Mouse (Mus musculus) liver, embryonic 15.5 days (tissue): ENCODE measurements around the gene Zfp592. TPM values are rescaled to one million over a fixed set of nuclear protein-coding genes. Genes with fewer than 3 reads are reported as not detected.

ENCODE experiments used
- ATAC-seq: fragments of 200-750 bp; cut with Nextera tagmentation; 2 replicates; pipeline ENCODE4 v1.8.0; 2017; ENCODE audit warnings: moderate number of reproducible peaks, mild to moderate bottlenecking, moderate library complexity; ENCODE audit not compliant: insufficient read depth
- H3K27ac ChIP-seq: fragments of 300-500 bp; sonication (generic); replicated peaks from 2 replicates; pipeline ENCODE4 v1.5.1; 2015; ENCODE audit warnings: mild to moderate bottlenecking, inconsistent platforms
- H3K27me3 ChIP-seq: fragments of 300-500 bp; sonication (generic); 2 replicates; pipeline ENCODE4 v1.6.1; 2015; ENCODE audit warnings: mild to moderate bottlenecking, inconsistent platforms
- H3K36me3 ChIP-seq: fragments of 300-500 bp; sonication (generic); replicated peaks from 2 replicates; pipeline ENCODE4 v1.6.1; 2015; ENCODE audit warnings: moderate library complexity, mild to moderate bottlenecking, inconsistent platforms
- H3K4me1 ChIP-seq: fragments of 300-500 bp; sonication (generic); replicated peaks from 2 replicates; pipeline ENCODE4 v1.6.1; 2015; ENCODE audit warnings: inconsistent platforms
- H3K4me2 ChIP-seq: fragments of 300-500 bp; sonication (generic); 2 replicates; pipeline ENCODE4 v1.6.1; 2015; ENCODE audit warnings: moderate library complexity, mild to moderate bottlenecking, inconsistent platforms
- H3K4me3 ChIP-seq: fragments of 300-500 bp; sonication (generic); replicated peaks from 2 replicates; pipeline ENCODE4 v1.5.1; 2015; ENCODE audit warnings: mild to moderate bottlenecking, inconsistent platforms
- H3K9ac ChIP-seq: fragments of 300-500 bp; sonication (generic); 2 replicates; pipeline ENCODE4 v1.6.1; 2015; ENCODE audit warnings: moderate library complexity, mild to moderate bottlenecking, inconsistent platforms
- H3K9me3 ChIP-seq: fragments of 300-500 bp; sonication (generic); replicated peaks from 2 replicates; pipeline ENCODE4 v1.6.1; 2016; ENCODE audit warnings: inconsistent platforms
- WGBS: fragments of 180-500 bp; shearing (Covaris S2); methylation state at CpG from one replicate; pipeline ENCODE4 v1.1.7; 2015; ENCODE audit warnings: mixed read lengths; ENCODE audit not compliant: insufficient replicate concordance; 5-methylcytosine and 5-hydroxymethylcytosine counted together
- polyA plus RNA-seq: library from polyadenylated mRNA; unstranded; fragments of >200 nt; fragmentation: Nextera tagmentation; extraction: Ambion mirVana; gene quantifications from 2 replicates; pipeline ENCODE4 v1.2.1, GENCODE M21; 2015

Zfp592 gene
- polyA plus RNA-seq, 1 experiment from 2014 or later: 5.5 TPM

DNA sequence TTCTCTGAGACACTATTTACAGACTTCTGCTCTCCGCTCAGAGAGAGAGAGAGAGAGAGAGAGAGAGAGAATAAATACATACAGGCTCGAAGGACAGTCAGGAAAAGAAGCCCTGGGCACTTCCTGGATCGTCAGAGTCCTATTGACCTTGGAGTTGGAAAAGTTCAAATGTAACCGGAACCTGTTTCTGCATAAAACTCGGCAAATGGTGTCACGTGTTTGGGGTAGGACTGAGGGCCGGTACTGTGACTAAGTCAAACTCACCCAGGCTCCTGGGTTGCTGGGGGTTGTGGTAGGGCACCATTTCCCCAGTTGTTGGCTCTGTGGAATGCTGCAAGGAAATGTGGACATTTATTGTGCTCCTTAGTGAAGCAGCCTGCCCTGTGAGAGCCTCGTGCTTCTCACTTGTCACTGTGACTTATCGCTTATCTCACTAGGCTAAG, 65.3 kb downstream of the Zfp592 start:
- H3K4me2 ChIP-seq: peak overlapping the region; percentile 79
- no peak overlapping the region for H3K27ac ChIP-seq
- no peaks in the 10 kb centered on the region for H3K36me3 ChIP-seq
- no peak for ATAC-seq
- H3K9ac ChIP-seq: no peak overlapping the region
- H3K4me1 ChIP-seq: peaks cover 31% of the 10 kb centered on the region
- H3K27me3 ChIP-seq: no peaks in the 10 kb centered on the region; the same call in 1 of the 2 replicates
- no peaks in the 10 kb centered on the region for H3K9me3 ChIP-seq
- H3K4me3 ChIP-seq: 0 out of 2 replicates have a peak overlapping the region, but pooled peaks have one; percentile 1
- WGBS: 23% methylated on average over 9 of the region's 9 CpGs

DNA sequence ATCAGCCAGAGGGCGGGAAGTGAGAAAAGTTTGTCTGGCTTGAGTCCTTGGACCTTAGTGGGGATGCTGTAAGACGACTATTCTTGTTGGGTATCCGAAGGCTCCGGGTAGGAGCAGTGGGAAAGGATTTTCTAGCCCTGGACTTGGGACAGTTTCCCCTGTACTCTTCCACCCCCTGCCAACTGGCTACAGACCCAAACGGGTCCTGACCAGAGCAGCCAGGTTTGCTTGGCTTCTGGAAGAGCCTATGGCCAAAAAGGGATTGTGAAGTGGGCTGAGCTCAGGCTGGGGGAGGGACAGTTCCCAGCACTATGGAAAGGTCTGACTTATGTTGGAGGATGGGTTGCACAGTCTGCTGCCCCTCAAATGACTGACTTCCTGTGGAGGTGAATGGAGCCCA, 65.9 kb downstream of the Zfp592 start:
- Histone ChIP-seq H3K27me3 (no peaks in the 10 kb centered on the region; the same call in 1 of the 2 replicates), H3K4me1 (peaks cover 31% of the 10 kb centered on the region), H3K4me3 (no peak overlapping the region), H3K4me2 (0 out of 2 replicates have a peak overlapping the region, but pooled peaks have one; percentile 79), H3K9ac (no peak overlapping the region), H3K9me3 (no peaks in the 10 kb centered on the region), H3K27ac (no peak overlapping the region), H3K36me3 (no peaks in the 10 kb centered on the region)
- WGBS: 68% methylated on average over 5 of the region's 5 CpGs
- ATAC-seq: no peak

DNA sequence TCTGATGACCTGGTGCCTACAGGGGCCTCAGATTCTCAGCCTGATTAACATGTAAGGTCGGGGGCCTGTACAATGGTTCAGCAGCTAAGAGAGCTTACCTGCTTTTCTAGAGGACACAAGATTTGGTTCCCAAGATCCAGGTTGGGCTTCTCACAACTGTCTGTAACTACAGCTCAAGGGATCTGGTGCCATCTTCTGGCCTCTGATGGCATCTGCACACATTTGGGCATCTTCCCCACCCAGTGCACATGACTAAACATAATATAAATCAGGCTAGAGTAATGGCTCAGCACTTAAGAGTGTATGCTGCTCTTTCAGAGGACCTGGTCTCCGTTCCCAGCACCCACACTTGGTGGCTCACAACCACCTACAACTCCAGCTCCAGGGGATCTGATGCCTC, 67.4 kb downstream of the Zfp592 start:
- Histone ChIP-seq H3K4me2 (no peak overlapping the region), H3K4me1 (peaks cover 31% of the 10 kb centered on the region), H3K27ac (no peak overlapping the region), H3K9ac (no peak overlapping the region), H3K27me3 (no peaks in the 10 kb centered on the region; the same call in 1 of the 2 replicates), H3K9me3 (no peaks in the 10 kb centered on the region), H3K36me3 (no peaks in the 10 kb centered on the region), H3K4me3 (no peak overlapping the region)
- ATAC-seq: no peak
- WGBS: 49% methylated on average over 2 of the region's 2 CpGs

GRCm38 (mm10) chr7:81061936-81062335, 68.5 kb downstream of the Zfp592 start:
- WGBS: 76% methylated on average over 11 of the region's 11 CpGs
- no peak for ATAC-seq
- Histone ChIP-seq H3K36me3 (no peaks in the 10 kb centered on the region), H3K4me1 (peaks cover 27% of the 10 kb centered on the region), H3K4me2 (no peak overlapping the region), H3K4me3 (no peak overlapping the region), H3K9ac (no peak overlapping the region), H3K27ac (no peak overlapping the region), H3K9me3 (no peaks in the 10 kb centered on the region), H3K27me3 (no peaks in the 10 kb centered on the region; the same call in 1 of the 2 replicates)

DNA sequence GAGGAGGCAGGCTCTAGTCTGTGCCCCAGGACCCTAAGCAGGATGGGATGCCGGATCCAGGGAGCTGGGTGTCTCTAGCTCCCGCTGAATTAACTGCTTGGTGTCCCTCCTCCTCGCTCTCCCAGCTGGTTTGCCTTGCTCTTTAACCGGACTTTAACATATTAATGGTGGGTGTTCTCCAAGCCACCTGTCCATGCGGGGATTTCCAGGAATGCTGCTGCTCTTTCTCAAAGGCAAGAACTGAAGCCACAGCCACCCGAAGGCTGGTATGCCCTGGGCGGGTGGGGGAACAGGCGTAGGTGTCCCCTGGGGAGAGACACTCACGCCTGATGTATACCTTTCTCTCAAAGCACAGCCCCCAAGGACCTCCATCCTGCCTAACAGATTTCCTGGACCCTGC, 69.9 kb downstream of the Zfp592 start:
- Histone ChIP-seq H3K9ac (no peak overlapping the region), H3K4me3 (no peak overlapping the region), H3K9me3 (no peaks in the 10 kb centered on the region), H3K27ac (no peak overlapping the region), H3K4me2 (no peak overlapping the region), H3K36me3 (no peaks in the 10 kb centered on the region), H3K4me1 (peaks cover 13% of the 10 kb centered on the region), H3K27me3 (peaks cover 2% of the 10 kb centered on the region; the same call in 1 of the 2 replicates)
- 60% methylated on average over 9 of the region's 9 CpGs for WGBS
- no peak for ATAC-seq

GRCm38 (mm10) chr7:81066714-81067113, 73.2 kb downstream of the Zfp592 start:
- peaks cover 2% of the 10 kb centered on the region; the same call in 1 of the 2 replicates for H3K27me3 ChIP-seq
- ATAC-seq: no peak
- no peaks in the 10 kb centered on the region for H3K9me3 ChIP-seq
- no peak overlapping the region for H3K4me3 ChIP-seq
- no peak overlapping the region for H3K9ac ChIP-seq
- WGBS: 8% methylated on average over 6 of the region's 6 CpGs
- no peak overlapping the region for H3K4me2 ChIP-seq
- no peak overlapping the region for H3K27ac ChIP-seq
- H3K36me3 ChIP-seq: no peaks in the 10 kb centered on the region
- no peaks in the 10 kb centered on the region for H3K4me1 ChIP-seq

- Histone ChIP-seq H3K4me1 (peaks cover 19% of the 10 kb centered on the region), H3K27me3 (0 out of 2 replicates have a peak, but pooled peaks cover 1% of the 10 kb centered on the region), H3K36me3 (no peaks in the 10 kb centered on the region), H3K27ac (no peak overlapping the region), H3K4me2 (no peak overlapping the region), H3K9ac (no peak overlapping the region), H3K9me3 (no peaks in the 10 kb centered on the region), H3K4me3 (no peak overlapping the region)
- WGBS: 50% methylated on average over 5 of the region's 5 CpGs
- ATAC-seq: no peak
These were observed 79.0 kb downstream of the Zfp592 start for GRCm38 (mm10) chr7:81072463-81072862.

DNA sequence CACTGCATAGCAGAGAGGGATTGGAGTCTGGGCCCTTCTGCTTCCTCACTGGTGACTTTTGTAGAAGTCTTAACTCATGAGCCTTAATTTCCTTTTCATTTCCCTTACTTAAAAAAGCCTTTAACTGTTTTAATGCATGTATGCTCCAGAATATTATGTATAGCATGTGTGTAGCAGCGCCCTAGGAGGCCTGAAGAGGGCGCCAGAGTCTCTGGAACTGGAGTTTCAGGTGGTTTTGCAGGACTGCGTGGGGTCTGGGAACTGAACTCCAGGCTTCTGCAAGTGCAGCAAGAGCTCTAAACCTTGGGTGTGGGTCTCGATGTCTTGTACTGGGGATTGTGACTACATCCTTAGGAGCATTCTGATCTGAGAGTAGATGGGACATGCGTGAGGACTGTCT, 79.8 kb downstream of the Zfp592 start:
- Histone ChIP-seq H3K4me3 (no peak overlapping the region), H3K4me1 (peaks cover 19% of the 10 kb centered on the region), H3K36me3 (no peaks in the 10 kb centered on the region), H3K9me3 (no peaks in the 10 kb centered on the region), H3K4me2 (no peak overlapping the region), H3K27me3 (no peaks in the 10 kb centered on the region), H3K9ac (no peak overlapping the region), H3K27ac (no peak overlapping the region)
- ATAC-seq: no peak
- 73% methylated on average over 5 of the region's 5 CpGs for WGBS

- 21% methylated on average over 9 of the region's 9 CpGs for WGBS
- Histone ChIP-seq H3K4me1 (peaks cover 19% of the 10 kb centered on the region), H3K9ac (no peak overlapping the region), H3K9me3 (no peaks in the 10 kb centered on the region), H3K4me2 (peak overlapping the region; percentile 8; the same call in 1 of the 2 replicates), H3K27ac (0 out of 2 replicates have a peak overlapping the region, but pooled peaks have one; percentile 25), H3K4me3 (no peak overlapping the region), H3K36me3 (no peaks in the 10 kb centered on the region), H3K27me3 (peaks cover 4% of the 10 kb centered on the region; the same call in 1 of the 2 replicates)
- ATAC-seq: peak; percentile 62
These were observed 81.1 kb downstream of the Zfp592 start for GRCm38 (mm10) chr7:81074546-81074945.

- Histone ChIP-seq H3K9ac (no peak overlapping the region), H3K27ac (0 out of 2 replicates have a peak overlapping the region, but pooled peaks have one; percentile 25), H3K4me1 (peaks cover 19% of the 10 kb centered on the region), H3K36me3 (no peaks in the 10 kb centered on the region), H3K4me2 (no peak overlapping the region; the same call in 1 of the 2 replicates), H3K9me3 (no peaks in the 10 kb centered on the region), H3K27me3 (peaks cover 4% of the 10 kb centered on the region; the same call in 1 of the 2 replicates), H3K4me3 (no peak overlapping the region)
- 9% methylated on average over 7 of the region's 7 CpGs for WGBS
- ATAC-seq: peak; percentile 30; the same call in 1 of the 2 replicates
These were observed 81.8 kb downstream of the Zfp592 start for GRCm38 (mm10) chr7:81075299-81075698.

DNA sequence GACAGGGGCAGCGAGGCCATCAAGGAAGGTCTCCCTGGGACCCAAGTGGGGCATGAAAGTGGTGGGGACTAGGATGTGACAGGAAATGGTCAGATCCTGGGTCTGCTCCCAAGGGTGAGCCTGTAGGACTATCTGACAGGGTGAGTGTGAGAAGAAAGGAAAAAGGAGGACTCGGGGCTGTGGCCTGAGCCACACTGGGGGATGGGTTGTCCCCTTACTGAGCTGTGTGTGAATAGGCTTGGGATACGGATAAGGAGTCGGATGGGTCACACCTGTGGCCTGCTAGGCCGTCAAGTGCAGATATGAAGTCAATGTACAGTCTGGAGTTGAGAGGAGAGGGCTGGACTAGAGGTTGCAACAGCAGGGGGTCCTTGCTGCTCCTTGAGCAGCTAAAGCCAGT, 82.3 kb downstream of the Zfp592 start:
- Histone ChIP-seq H3K27me3 (peaks cover 4% of the 10 kb centered on the region; the same call in 1 of the 2 replicates), H3K9ac (no peak overlapping the region), H3K9me3 (no peaks in the 10 kb centered on the region), H3K4me2 (no peak overlapping the region), H3K27ac (no peak overlapping the region), H3K4me1 (peaks cover 19% of the 10 kb centered on the region), H3K4me3 (no peak overlapping the region), H3K36me3 (no peaks in the 10 kb centered on the region)
- WGBS: 49% methylated on average over 5 of the region's 5 CpGs
- no peak for ATAC-seq

DNA sequence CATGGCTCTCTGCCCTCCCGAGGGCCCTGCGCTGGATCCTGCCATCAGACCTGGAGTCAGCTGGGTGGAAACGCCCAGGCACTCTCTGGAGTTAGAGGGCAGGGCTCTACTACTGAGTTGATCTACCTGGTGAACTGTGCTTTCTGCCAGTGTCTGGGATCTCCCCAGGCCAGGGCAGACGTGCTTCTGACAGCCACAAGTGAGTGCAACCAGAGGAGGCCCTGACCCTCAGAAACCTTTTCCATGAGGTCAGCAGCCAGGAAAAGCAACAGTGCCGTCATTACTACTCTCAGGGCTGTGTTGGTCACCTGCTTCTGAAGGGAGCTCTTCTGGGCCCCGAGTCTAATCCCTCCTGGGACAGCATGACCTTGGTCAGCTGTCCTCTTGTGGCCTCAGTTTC, 83.5 kb downstream of the Zfp592 start:
- Histone ChIP-seq H3K4me2 (no peak overlapping the region), H3K27me3 (peaks cover 4% of the 10 kb centered on the region; the same call in 1 of the 2 replicates), H3K36me3 (no peaks in the 10 kb centered on the region), H3K4me1 (peaks cover 19% of the 10 kb centered on the region), H3K27ac (no peak overlapping the region), H3K4me3 (no peak overlapping the region), H3K9me3 (no peaks in the 10 kb centered on the region), H3K9ac (no peak overlapping the region)
- no peak for ATAC-seq
- 71% methylated on average over 6 of the region's 6 CpGs for WGBS
